In the genomic region with DNA sequence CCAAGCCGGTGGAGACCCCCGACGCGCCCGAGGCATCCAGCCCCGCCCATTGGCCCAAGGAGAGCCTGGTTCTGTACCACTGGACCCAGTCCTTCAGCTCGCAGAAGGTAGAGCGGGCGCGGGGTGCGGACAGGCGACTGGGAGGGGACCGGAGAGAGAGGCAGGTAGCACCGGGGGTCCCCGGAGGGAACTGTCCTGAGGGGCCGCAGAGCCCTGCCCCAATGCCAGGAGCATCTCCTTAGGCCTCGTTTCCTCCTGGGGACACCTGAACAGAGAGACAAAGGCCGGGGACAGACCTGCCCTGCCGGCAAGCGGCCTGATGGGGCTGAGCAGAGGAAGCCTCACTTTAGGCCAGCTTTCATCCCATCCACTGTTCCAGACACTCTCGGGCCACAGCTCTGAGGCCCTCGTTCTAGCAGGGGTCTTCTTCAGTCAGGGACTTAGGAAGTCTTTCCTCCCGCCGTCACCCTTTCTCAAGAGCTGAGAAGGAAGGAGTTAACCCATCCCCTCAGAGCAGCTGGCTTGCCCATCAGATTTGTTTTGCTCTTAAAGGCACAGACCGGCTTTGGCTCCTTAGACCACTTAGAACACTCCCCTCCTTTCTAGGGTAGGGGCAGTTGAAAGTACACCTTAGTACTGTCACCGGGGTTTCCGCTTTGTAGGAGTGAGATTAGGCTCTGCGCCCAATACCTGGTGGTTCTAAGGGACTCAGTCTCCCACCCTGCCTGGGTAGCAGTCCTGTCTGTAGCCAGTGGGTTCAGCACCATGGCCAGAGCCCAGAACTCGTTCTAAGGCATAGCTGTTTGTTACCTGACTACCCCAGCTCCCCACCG, we compare ENCODE assay signal across 10 mouse cellular contexts. TPM values are rescaled to one million over a fixed set of nuclear protein-coding genes. Genes with fewer than 3 reads are reported as not detected.
DNase-seq lines count a peak whose midpoint lies in the region; ATAC-seq lines count a peak whose summit lies in the region.
"Had no signal": no experiment of that assay in that cellular context is flagged by ENCODE, and none has a peak within 500 bp of the region (broad histone marks: within the 10 kb centered on the region; RNA-seq: fewer than 3 reads in every experiment).

No protein-coding gene starts in this region.

- H3K4me3 ChIP-seq in neural tube, embryonic 15.5 days (replicated peaks) = peak overlapping the region; percentile 83

- 0 out of 2 replicates have a peak, but pooled peaks cover 8% of the 10 kb centered on the region for H3K36me3 ChIP-seq in neural tube, embryonic 15.5 days

- peak; percentile 42 for ATAC-seq in frontal cortex, adult (ENCODE audit: low TSS enrichment)
- ATAC-seq in hematopoietic stem cell, adult 5-6 weeks (replicated peaks in 1 of 2; ENCODE audit: insufficient read depth in 1 of 2, low FRiP score in 2 of 2, low TSS enrichment in 1 of 2, low read depth in 1 of 2, poor library complexity in 2 of 2, severe bottlenecking in 2 of 2) = peak; percentile 37 to 74; a peak in 1 of 4 replicates
- peak; percentile 56 for ATAC-seq in neural tube, embryonic 15.5 days (ENCODE audit: low FRiP score)

- no peak for DNase-seq in frontal cortex, adult 2 months (ENCODE audit: extremely low spot score in 1 of 2, low spot score in 1 of 2)
- DNase-seq in ES-CJ7 (ENCODE audit: low read depth, low spot score) (peak; percentile 68), liver (peak; percentile 43)
- peak; percentile 80 for DNase-seq in embryo, embryonic 11 days
- no peak for DNase-seq in gastrocnemius, adult 8-10 months (ENCODE audit: low spot score in 2 of 2)

- H3K4me2 ChIP-seq in neural tube, embryonic 15.5 days = peak overlapping the region; percentile 73

- 2% methylated on average over 30 of the region's 30 CpGs for WGBS in neural tube, embryonic 15.5 days

- H3K4me1 ChIP-seq in neural tube, embryonic 15.5 days = peaks cover 45% of the 10 kb centered on the region

- H3K9ac ChIP-seq in neural tube, embryonic 15.5 days (replicated peaks) = peak overlapping the region; percentile 89

- H3K27me3 ChIP-seq in neural tube, embryonic 15.5 days (replicated peaks) = no peaks in the 10 kb centered on the region

- H3K9me3 ChIP-seq in neural tube, embryonic 15.5 days (replicated peaks) = no peaks in the 10 kb centered on the region

- H3K27ac ChIP-seq in neural tube, embryonic 15.5 days (replicated peaks) = peak overlapping the region; percentile 88

RNA-seq across cellular contexts. Expression of gene Gdap1l1, which starts 0.6 kb away (rescaled TPM):
- 89.3 and 90.1 TPM in 2 replicates for polyA plus RNA-seq in frontal cortex, adult 2 months (2012; rRNA removed)
- total RNA-seq in hematopoietic stem cell, adult 5-6 weeks (2017) = 0.25 and 0.75 TPM in 2 replicates
- polyA plus RNA-seq in neural tube, embryonic 15.5 days (2015; fragmentation: Nextera tagmentation; extraction: Ambion mirVana) = 108 and 129 TPM in 2 replicates
- total RNA-seq in gastrocnemius, adult 8-10 months (2022) = under 1 TPM in 1 of 4 experiments, not detected in 3; 0.13 TPM
- total RNA-seq: CH12.LX had no signal

RNA-seq across cellular contexts. Expression of gene Oser1, which starts 14.3 kb away (rescaled TPM):
- 24.2 and 26.0 TPM in 2 replicates for polyA plus RNA-seq in frontal cortex, adult 2 months (2012; rRNA removed)
- 143 and 147 TPM in 2 replicates for total RNA-seq in hematopoietic stem cell, adult 5-6 weeks (2017)
- 72.6 and 82.1 TPM in 2 replicates for polyA plus RNA-seq in neural tube, embryonic 15.5 days (2015; fragmentation: Nextera tagmentation; extraction: Ambion mirVana)
- 10 to 100 TPM; 30.7 to 34.5 (median 32.9) TPM for total RNA-seq in gastrocnemius, adult 8-10 months (2022)

RNA-seq across cellular contexts. Expression of gene Fitm2, which starts 33.6 kb away (rescaled TPM):
- 10.3 and 11.2 TPM in 2 replicates for polyA plus RNA-seq in frontal cortex, adult 2 months (2012; rRNA removed)
- total RNA-seq in hematopoietic stem cell, adult 5-6 weeks (2017) = 4.3 and 5.0 TPM in 2 replicates
- 17.1 and 18.3 TPM in 2 replicates for polyA plus RNA-seq in neural tube, embryonic 15.5 days (2015; fragmentation: Nextera tagmentation; extraction: Ambion mirVana)
- 10 to 100 TPM; 70.3 to 75.0 (median 73.9) TPM for total RNA-seq in gastrocnemius, adult 8-10 months (2022)

RNA-seq across cellular contexts. Expression of gene Jph2, which starts 41.0 kb away (rescaled TPM):
- polyA plus RNA-seq in frontal cortex, adult 2 months (2012; rRNA removed) = 0.64 and 0.78 TPM in 2 replicates
- total RNA-seq in hematopoietic stem cell, adult 5-6 weeks (2017) = not detected in 2 replicates
- 0.96 and 2.0 TPM in 2 replicates for polyA plus RNA-seq in neural tube, embryonic 15.5 days (2015; fragmentation: Nextera tagmentation; extraction: Ambion mirVana)
- total RNA-seq in gastrocnemius, adult 8-10 months (2022) = 100 to 1,000 TPM; 459 to 572 (median 513) TPM
- total RNA-seq: CH12.LX had no signal

RNA-seq across cellular contexts. Expression of gene R3hdml, which starts 53.3 kb away (rescaled TPM):
- 0.08 TPM in 1 of 2 replicates, not detected in the other for polyA plus RNA-seq in frontal cortex, adult 2 months (2012; rRNA removed)
- not detected in 2 replicates for total RNA-seq in hematopoietic stem cell, adult 5-6 weeks (2017)
- polyA plus RNA-seq in neural tube, embryonic 15.5 days (2015; fragmentation: Nextera tagmentation; extraction: Ambion mirVana) = 0.18 TPM in 1 of 2 replicates, not detected in the other
- not detected for total RNA-seq in gastrocnemius, adult 8-10 months (2022)
- total RNA-seq: CH12.LX; layer of hippocampus, postnatal 36 days had no signal

Comparison
In these comparisons a context has a peak if more than half of its experiments do, and no peak if none do; other contexts are left out.
1. DNase-seq: peak in ES-CJ7 (single experiment), embryo, embryonic 11 days (single experiment) and liver (single experiment); none in frontal cortex, adult 2 months (0 of 2) and gastrocnemius, adult 8-10 months (0 of 2).
2. RNA of gene Fitm2, which starts 33.6 kb away (total RNA-seq): 70.3 to 75.0 TPM in gastrocnemius, adult 8-10 months; 4.3 to 5.0 TPM in hematopoietic stem cell, adult 5-6 weeks; every median in the first group is over 10 times any median in the second.
3. Peak in every context shown above with its lines, with median percentiles within 50 percentile points of each other: ATAC-seq.